8 mouse cellular contexts compared by ENCODE assay signal in the genomic region with DNA sequence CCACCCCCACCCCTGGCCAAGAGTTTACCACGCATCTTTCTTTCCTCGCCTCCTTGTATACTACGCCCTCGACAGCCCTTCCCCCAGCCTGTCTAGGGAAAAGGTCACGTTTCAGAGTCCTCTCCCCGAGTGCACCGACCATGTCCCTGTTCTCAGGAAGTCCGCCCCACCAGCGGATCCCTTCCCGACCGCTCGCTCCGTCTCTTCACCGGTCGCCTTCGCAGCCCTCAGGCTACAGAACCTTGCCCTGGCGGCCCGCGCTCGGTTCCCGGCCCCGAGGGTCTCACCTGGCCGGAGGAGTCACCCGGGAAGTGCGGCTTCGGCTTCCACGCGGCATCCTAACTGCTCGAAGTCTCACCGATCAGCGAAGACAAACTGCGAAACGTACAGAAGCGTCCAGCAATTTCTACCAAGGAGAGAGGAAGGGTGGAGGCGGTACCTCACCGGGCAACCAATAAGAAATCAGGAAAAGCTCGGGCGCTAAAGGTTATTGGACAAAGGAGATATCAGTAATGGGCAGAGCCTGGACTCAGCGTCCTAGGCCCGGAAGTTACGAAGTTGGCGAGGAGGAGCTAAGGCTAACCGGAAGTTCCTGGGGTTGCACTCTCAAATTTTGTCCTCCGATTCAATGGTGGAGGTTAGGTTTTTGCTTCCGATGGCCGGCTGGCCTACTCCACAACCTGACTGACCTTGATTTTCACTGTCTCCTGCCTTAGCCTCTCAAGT. TPM values are rescaled to one million over a fixed set of nuclear protein-coding genes. Genes with fewer than 3 reads are reported as not detected.
DNase-seq lines count a peak whose midpoint lies in the region; ATAC-seq and TF ChIP-seq lines count a peak whose summit lies in the region.

A gene (minus strand): TSS at position 560 of the 726 bp plus-strand sequence.

- H3K4me1 ChIP-seq in heart, embryonic 12.5 days (replicated peaks): peaks cover 13% of the 10 kb centered on the region
- H3K4me1 ChIP-seq in kidney, postnatal 0 days (replicated peaks; ENCODE audit: insufficient read depth, low read length): peaks cover 3% of the 10 kb centered on the region; the same call in 1 of the 2 replicates
- peaks cover 5% of the 10 kb centered on the region for H3K4me1 ChIP-seq in liver, embryonic 11.5 days (replicated peaks; ENCODE audit: control insufficient read depth, insufficient read depth, low read length)
- peaks cover 3% of the 10 kb centered on the region; the same call in 1 of the 2 replicates for H3K4me1 ChIP-seq in stomach, embryonic 14.5 days (ENCODE audit: control insufficient read depth, insufficient read depth, low read length)

- TF ChIP-seq CTCF in kidney, postnatal 0 days (IDR thresholded peaks at IDR 0.05; ENCODE audit: low read depth): no peak

- H3K9ac ChIP-seq in heart, embryonic 12.5 days: peak within 1 kb of the TSS; percentile 93
- H3K9ac ChIP-seq in kidney, postnatal 0 days (ENCODE audit: low read depth, low read length): peak within 1 kb of the TSS; percentile 80
- H3K9ac ChIP-seq in liver, embryonic 11.5 days (ENCODE audit: low read depth, low read length): peak within 1 kb of the TSS; percentile 91
- H3K9ac ChIP-seq in stomach, embryonic 14.5 days (replicated peaks; ENCODE audit: low read depth, low read length): peak within 1 kb of the TSS; percentile 66

- no peaks in the 10 kb centered on the region for H3K27me3 ChIP-seq in heart, embryonic 12.5 days (replicated peaks)
- H3K27me3 ChIP-seq in kidney, postnatal 0 days (ENCODE audit: insufficient read depth, low read length): no peaks in the 10 kb centered on the region
- no peaks in the 10 kb centered on the region for H3K27me3 ChIP-seq in liver, embryonic 11.5 days (replicated peaks; ENCODE audit: control insufficient read depth, insufficient read depth, low read length)
- no peaks in the 10 kb centered on the region for H3K27me3 ChIP-seq in stomach, embryonic 14.5 days (ENCODE audit: control insufficient read depth, insufficient read depth, low read length)

- H3K36me3 ChIP-seq in heart, embryonic 12.5 days: peaks cover 27% of the 10 kb centered on the region
- H3K36me3 ChIP-seq in kidney, postnatal 0 days (ENCODE audit: insufficient read depth, low read length): 0 out of 2 replicates have a peak, but pooled peaks cover 9% of the 10 kb centered on the region
- H3K36me3 ChIP-seq in liver, embryonic 11.5 days (ENCODE audit: control insufficient read depth, insufficient read depth, low read length): peaks cover 9% of the 10 kb centered on the region
- H3K36me3 ChIP-seq in stomach, embryonic 14.5 days (ENCODE audit: control insufficient read depth, insufficient read depth, low read length): peaks cover 9% of the 10 kb centered on the region

- H3K9me3 ChIP-seq in heart, embryonic 12.5 days (replicated peaks): no peaks in the 10 kb centered on the region
- no peaks in the 10 kb centered on the region for H3K9me3 ChIP-seq in kidney, postnatal 0 days (replicated peaks; ENCODE audit: low read length)
- H3K9me3 ChIP-seq in liver, embryonic 11.5 days (ENCODE audit: control insufficient read depth, low read length): no peaks in the 10 kb centered on the region
- no peaks in the 10 kb centered on the region for H3K9me3 ChIP-seq in stomach, embryonic 14.5 days (ENCODE audit: control insufficient read depth, low read depth, low read length)

- ATAC-seq in erythroid progenitor cell, adult 5-6 weeks (replicated peaks; ENCODE audit: low FRiP score, poor library complexity, severe bottlenecking): peak; percentile 99
- peak; percentile 99 for ATAC-seq in heart, embryonic 12.5 days (ENCODE audit: insufficient number of reproducible peaks, low FRiP score)
- ATAC-seq in kidney, postnatal 0 days (replicated peaks; ENCODE audit: low FRiP score, low read depth): peak; percentile 99
- peak; percentile 98 for ATAC-seq in liver, embryonic 11.5 days (replicated peaks; ENCODE audit: low FRiP score)
- peak; percentile 100 for ATAC-seq in stomach, embryonic 14.5 days (ENCODE audit: insufficient number of reproducible peaks, insufficient read depth, low FRiP score, low read depth)

- under 1% methylated on average over 46 of the region's 46 CpGs for WGBS in heart, embryonic 12.5 days
- under 1% methylated on average over 46 of the region's 46 CpGs for WGBS in kidney, postnatal 0 days
- under 1% methylated on average over 46 of the region's 46 CpGs for WGBS in liver, embryonic 11.5 days
- under 1% methylated on average over 46 of the region's 46 CpGs for WGBS in stomach, embryonic 14.5 days

- peak within 1 kb of the TSS; percentile 82 for H3K4me3 ChIP-seq in heart, embryonic 12.5 days
- H3K4me3 ChIP-seq in kidney, postnatal 0 days (replicated peaks; ENCODE audit: low read depth, low read length): peak within 1 kb of the TSS; percentile 73
- H3K4me3 ChIP-seq in liver, embryonic 11.5 days (ENCODE audit: low read depth, low read length): peak within 1 kb of the TSS; percentile 92
- peak within 1 kb of the TSS; percentile 59 for H3K4me3 ChIP-seq in stomach, embryonic 14.5 days (ENCODE audit: low read depth, low read length)

- H3K4me2 ChIP-seq in heart, embryonic 12.5 days: peak within 1 kb of the TSS; percentile 90
- H3K4me2 ChIP-seq in kidney, postnatal 0 days (ENCODE audit: low read length): peak within 1 kb of the TSS; percentile 79
- peak within 1 kb of the TSS; percentile 85 for H3K4me2 ChIP-seq in liver, embryonic 11.5 days
- H3K4me2 ChIP-seq in stomach, embryonic 14.5 days (replicated peaks; ENCODE audit: low read depth, low read length): peak within 1 kb of the TSS; percentile 80

- H3K27ac ChIP-seq in heart, embryonic 12.5 days (ENCODE audit: poor library complexity, severe bottlenecking): peak within 1 kb of the TSS; percentile 96
- peak within 1 kb of the TSS; percentile 96 for H3K27ac ChIP-seq in kidney, postnatal 0 days
- H3K27ac ChIP-seq in liver, embryonic 11.5 days (ENCODE audit: low read depth, low read length): peak within 1 kb of the TSS; percentile 98
- peak within 1 kb of the TSS; percentile 88 for H3K27ac ChIP-seq in stomach, embryonic 14.5 days (ENCODE audit: low read length)

- DNase-seq in CD4-positive helper T cell, adult 2 months (ENCODE audit: low read depth, low spot score): peak; percentile 93
- peak; percentile 97 for DNase-seq in brain, embryonic 18.5 days (ENCODE audit: low read depth, low spot score)
- DNase-seq in kidney, postnatal 0 days (ENCODE audit: low spot score): peak; percentile 100
- DNase-seq in liver, embryonic 11.5 days (ENCODE audit: low spot score): peak; percentile 88
- DNase-seq in naive thymus-derived CD4-positive, alpha-beta T cell, adult 2 months (ENCODE audit: low read depth): peak; percentile 94

RNA-seq across cellular contexts. Expression of the gene that starts here (rescaled TPM):
- total RNA-seq in erythroid progenitor cell, adult 5-6 weeks (2015; ENCODE audit: low replicate concordance): 111 and 174 TPM in 2 replicates
- total RNA-seq in erythroid progenitor cell, adult 5-6 weeks (2017; ENCODE audit: low replicate concordance): 57.6 and 102 TPM in 2 replicates
- 738 and 776 TPM in 2 replicates for polyA plus RNA-seq in heart, embryonic 12.5 days (2016; fragmentation: Nextera tagmentation; extraction: Ambion mirVana)
- polyA plus RNA-seq in kidney, postnatal 0 days (2015; fragmentation: Nextera tagmentation; extraction: Ambion mirVana): 1,323 and 1,401 TPM in 2 replicates
- 991 and 1,008 TPM in 2 replicates for polyA plus RNA-seq in liver, embryonic 11.5 days (2014; fragmentation: Nextera tagmentation; extraction: Ambion mirVana)
- 795 and 869 TPM in 2 replicates for polyA plus RNA-seq in stomach, embryonic 14.5 days (2014; fragmentation: Nextera tagmentation; extraction: Ambion mirVana)

Comparison
In these comparisons a context has a peak if more than half of its experiments do, and no peak if none do; other contexts are left out.
1. Peak in every context shown above with its lines: DNase-seq, ATAC-seq, H3K4me3 ChIP-seq and H3K27ac ChIP-seq.